Mouse (Mus musculus) lung, postnatal 25 days (tissue): ENCODE results near the gene Rnf123.

Source experiments
- DNase-seq: peaks from one replicate; pipeline ENCODE4 v3.0.0; 2022; ENCODE audit warnings: low spot score

Gene Rnf123

GRCm38 (mm10) chr9:108082988-108083431 lies at the start of gene Rnf123:
Gene Rnf123, minus strand, starts transcription at chr9:108083346.
- DNase-seq: no peak

- DNase-seq: no peak
These were observed 49.2 kb upstream of the Rnf123 start for GRCm38 (mm10) chr9:108132373-108132772.

DNA sequence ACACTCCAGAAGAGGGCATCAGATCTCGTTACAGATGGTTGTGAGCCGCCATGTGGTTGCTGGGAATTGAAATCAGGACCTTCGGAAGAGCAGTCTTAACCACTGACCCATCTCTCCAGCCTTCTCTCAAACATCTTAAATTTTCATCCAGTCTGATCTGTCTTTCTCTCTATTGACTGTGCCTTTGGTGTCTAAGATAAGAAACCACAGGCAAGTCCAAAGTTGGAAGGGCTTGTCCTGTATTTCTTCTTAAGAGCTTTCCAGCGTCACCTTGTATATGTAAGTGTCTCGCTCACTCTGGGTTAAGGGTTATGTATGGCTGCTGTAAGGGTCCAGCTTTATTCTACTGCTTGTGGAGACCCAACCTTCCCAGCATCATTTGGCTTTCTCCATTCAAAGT lies 48.4 kb upstream of the Rnf123 start:
- DNase-seq: no peak

GRCm38 (mm10) chr9:108129042-108129948 lies 46.1 kb upstream of the Rnf123 start:
- DNase-seq: no peak

GRCm38 (mm10) chr9:108128248-108128647 lies 45.1 kb upstream of the Rnf123 start:
- DNase-seq: no peak

GRCm38 (mm10) chr9:108126436-108127180 lies 43.5 kb upstream of the Rnf123 start:
- DNase-seq: no peak

- DNase-seq: no peak
These were observed 42.6 kb upstream of the Rnf123 start for GRCm38 (mm10) chr9:108125731-108126130.

DNA sequence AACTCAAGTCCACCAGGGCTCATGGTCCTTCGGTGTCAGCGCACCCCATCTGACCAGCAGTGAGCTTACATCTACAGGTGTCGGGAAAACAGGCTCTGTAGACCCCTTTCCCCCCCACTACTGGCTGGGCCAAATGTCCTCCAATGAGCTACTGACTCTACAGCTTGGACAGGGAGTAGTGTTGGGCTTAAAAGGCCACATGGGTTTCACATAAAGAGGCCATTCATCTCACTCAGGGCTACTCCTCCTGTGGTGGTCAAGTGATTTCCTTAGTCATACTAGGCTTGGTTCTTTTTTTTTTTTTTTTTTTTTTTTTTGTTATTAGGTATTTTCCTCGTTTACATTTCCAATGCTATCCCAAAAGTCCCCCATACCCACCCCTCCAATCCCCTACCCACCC lies 40.8 kb upstream of the Rnf123 start:
- no peak for DNase-seq

DNA sequence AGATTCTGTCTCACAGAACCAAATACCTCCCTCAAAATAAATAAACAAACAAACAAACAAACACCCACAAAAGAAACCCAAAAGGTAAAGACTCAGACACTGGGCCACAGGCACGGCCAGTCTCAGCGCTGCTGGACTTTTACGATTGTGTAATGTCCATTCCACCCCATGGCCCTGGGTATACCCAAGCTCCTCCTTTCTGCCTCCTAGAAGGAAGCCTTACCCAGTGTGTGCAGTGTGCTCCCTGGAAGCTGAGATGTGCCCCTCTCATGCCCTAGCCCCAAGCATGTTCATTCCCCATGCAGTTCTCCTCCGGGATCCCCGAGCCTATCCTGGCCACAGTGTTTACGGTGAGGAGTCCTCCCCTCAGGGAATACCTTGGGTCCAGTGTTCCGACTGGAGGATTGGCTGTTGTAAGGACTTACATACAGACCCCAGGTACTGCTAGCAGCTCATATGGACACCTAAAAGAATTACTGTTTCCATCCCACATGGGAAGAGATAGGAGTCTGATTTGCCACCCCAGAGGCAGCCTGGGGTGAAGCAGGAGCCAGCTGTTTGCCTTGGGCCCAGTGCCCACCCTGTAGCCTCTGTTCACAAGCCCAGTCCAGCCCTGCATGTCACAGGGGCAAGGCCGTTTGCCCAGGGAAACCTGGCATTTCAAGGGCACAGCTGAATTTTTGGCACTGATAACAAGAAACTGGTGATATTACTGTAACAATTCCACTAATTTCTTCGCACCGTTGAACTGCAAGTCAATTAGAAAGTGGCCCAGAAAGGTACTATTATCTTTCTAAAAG lies 38.2 kb upstream of the Rnf123 start:
- DNase-seq: no peak

DNA sequence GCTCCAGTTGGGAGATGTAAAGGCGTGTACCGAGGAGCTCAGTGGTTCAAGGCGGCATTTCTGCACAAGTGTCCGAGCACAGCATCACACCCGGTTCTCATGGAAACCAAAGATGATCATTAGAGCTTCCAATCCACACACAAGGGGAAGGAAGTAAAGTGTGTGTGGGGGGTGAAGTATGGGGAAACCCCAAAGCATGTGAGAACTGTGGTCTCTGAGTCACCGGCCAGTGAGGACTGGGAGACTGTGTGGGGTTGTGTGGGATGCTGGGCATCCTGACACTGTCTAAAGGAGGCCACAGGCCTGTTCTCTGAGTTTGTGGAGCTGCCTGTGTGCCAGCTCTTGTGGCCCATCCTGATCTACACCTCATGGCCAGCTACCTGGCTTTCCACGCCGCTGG lies 37.5 kb upstream of the Rnf123 start:
- peak; percentile 49 for DNase-seq

DNA sequence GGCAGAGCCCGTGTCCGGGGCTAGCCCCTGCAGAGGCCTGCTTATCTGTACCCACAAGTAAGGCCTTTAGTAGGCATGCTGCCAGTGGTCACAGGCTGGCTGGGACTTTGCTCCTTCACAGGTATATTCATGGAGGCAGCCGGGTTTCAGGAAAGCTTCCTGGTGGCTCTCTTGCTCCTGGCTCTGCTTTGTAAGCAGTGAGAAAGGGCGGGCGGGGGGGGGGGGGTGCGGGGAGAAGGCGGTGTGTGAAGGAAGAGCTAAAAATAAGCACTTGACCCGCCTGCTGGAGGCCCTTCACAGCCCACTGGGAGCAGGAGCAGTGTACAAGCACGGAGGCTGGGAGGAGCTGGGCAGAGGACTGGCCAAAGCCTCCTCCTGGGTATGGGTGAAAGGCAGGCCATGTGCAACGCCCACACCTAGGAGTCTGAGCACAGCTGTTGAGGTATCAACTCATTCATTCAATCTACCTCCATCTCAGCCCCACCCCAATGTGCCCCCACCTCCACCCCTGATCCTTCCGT lies 36.8 kb upstream of the Rnf123 start:
- DNase-seq: peak; percentile 59

DNA sequence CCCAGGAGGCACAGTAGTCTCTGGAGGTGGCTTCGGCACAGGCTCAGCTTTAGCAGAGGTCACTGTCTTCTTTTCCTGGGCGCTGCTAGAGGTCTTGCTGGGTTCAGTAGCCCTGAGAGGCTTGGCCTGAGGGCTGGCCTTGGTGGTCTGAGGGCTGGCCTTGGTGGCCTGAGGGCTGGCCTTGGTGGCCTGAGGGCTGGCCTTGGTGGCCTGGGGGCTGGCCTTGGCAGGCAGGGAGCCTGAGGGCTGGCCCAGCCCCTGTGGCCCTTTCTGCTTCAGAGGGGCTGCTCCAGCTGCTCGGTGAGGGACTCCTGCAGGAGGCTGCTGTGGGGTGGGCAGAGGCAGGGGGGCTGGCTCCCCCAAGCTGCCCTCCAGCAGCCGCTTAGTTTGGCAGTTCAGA lies 34.0 kb upstream of the Rnf123 start:
- DNase-seq: no peak

DNA sequence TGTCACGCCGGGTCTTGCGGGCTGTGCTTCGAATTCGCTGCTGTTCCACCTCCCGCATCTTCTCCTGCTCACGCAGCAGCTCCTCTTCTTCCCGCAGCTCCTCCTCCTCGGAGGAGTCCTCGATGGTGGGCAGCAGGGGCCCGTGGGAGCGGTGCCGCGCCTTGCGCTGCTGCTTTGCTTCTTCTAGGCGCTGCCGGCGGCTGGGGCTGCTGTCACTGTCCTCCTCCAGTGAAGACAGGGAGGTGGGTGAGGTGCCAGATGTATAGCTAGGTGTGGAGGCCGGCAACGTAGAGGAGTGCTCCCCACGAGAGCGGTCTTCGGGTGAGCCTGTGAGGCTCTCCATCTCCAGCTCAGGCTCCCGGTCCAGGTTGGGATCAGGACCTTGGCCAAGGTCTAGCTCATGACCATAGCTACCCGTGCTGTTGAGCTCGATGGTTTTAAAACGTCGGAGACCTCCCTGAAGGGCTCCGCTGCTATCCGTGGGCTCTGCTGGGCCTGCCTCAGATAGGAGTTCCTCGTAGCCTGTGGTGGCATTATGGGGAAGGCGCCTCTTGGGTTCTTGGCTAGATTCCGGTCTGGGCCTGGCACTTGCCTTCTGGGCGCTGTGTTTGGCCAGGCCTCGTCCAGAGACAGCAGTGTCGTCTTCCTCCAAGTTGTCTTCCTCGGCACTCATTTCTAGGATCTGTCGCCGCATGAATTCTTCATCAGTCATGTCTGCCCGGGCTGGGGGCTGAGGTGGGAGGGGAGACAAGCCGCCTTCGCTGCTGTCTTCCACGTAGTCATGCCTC lies 32.3 kb upstream of the Rnf123 start:
- DNase-seq: no peak

GRCm38 (mm10) chr9:108112719-108113340 lies 29.7 kb upstream of the Rnf123 start:
- DNase-seq: no peak

DNA sequence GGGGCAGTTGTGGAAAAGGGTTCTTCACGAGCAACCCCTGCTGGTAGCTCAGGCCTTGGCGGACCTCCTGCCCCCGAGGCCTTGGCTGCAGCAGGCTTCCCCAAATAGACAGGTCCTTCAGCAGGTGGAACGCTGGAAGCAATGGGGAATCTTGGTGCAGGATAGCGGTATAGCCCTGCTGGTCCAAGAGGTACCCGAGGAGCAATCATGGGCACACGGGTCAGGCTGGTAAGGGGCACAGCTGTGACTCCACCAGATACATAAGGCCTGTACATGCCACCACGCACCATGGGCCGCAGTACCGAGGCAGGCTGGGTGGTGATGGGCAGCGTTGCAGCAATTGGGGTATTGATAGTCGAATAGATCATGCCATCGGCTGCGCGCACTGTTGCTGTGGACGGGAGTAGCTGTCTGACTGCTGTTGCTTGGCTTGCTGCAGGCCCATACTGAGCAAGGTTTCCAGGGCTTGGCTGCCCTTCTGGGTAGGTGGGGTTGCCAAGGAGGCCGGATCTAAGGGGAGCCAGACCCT lies 28.5 kb upstream of the Rnf123 start:
- DNase-seq: no peak

DNA sequence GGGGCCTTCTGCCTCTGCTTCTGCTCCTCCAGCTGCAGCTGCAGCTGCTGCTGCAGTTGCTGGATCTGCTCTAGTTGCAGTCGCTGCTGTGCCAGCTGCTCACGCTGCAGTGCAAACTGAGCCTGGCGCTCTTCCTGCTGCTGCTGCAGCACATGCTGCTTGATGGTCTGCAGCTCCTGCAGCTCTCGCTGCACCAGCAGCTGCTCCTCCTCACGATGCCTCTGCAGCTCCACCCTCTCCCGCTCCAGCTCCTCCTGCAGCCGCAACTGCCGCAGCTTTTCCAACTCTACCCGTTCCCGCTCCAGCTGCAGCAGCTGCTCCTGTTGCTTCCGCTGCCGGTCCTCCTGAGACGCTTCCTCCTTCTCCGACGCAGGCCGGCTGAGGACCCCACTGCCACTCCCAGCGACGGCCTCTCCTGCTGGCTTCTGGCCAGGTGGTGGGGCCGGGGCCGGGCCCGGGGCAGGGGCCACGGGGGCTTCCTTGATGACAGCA lies 28.0 kb upstream of the Rnf123 start:
- no peak for DNase-seq

- DNase-seq: no peak
These were observed 27.0 kb upstream of the Rnf123 start for GRCm38 (mm10) chr9:108110160-108110559.

DNA sequence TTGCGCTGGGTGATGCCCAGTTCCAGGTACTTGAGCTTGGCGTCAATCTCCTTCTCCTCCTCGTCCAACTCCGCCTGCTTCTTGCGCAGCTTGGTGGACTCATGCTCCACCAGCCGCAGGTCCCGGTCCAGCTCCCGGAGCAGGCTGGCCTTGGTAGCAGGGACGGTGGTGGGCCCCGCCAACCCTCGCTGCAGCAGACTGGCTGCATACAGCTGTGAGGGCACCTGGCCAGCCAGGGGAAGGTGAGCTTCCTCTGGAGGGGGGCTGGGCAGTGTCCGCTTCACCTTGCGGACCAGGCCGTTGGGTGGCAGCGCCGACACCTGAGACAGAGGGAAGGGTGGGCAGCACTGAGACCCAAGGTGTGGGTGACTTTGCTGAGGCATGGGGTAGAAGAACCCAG lies 24.7 kb upstream of the Rnf123 start:
- DNase-seq: no peak

GRCm38 (mm10) chr9:108106090-108106489 lies 22.9 kb upstream of the Rnf123 start:
- no peak for DNase-seq

DNA sequence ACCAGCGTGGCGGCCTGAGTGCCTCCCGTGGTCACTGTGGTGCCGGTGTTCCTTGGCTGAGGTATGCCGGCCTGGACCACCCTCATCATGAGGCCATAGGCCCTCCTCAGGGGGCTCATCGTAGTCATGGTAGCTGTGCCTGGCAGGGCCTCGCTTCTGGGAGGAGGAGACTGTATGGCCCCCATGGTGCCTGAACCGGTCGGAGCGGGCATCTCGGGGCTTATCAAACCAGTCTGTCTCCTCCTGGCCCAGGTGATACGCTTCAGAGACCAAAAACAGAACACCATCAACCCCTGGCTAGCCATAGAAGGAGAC lies 22.4 kb upstream of the Rnf123 start:
- DNase-seq: no peak
